Mouse (Mus musculus) hindbrain, embryonic 11.5 days (tissue): ENCODE data around the gene Dstn. TPM values are rescaled to one million over a fixed set of nuclear protein-coding genes. Genes with fewer than 3 reads are reported as not detected.

Experiments
- ATAC-seq: fragments of 200-750 bp; cut with Nextera tagmentation; 2 replicates; pipeline ENCODE4 v1.8.0; 2017; ENCODE audit warnings: mild to moderate bottlenecking, moderate TSS enrichment, moderate library complexity; ENCODE audit not compliant: low FRiP score
- DNase-seq: peaks from one replicate; pipeline ENCODE4 v3.0.0-alpha.2; 2015; ENCODE audit warnings: low spot score
- H3K27ac ChIP-seq: fragments of 300-500 bp; sonication (generic); 2 replicates; pipeline ENCODE4 v1.5.1; 2014; ENCODE audit warnings: mild to moderate bottlenecking, low read depth, low read length
- H3K27me3 ChIP-seq: fragments of 300-500 bp; sonication (generic); 2 replicates; pipeline ENCODE4 v1.6.1; 2014; ENCODE audit warnings: mild to moderate bottlenecking, low read length, moderate library complexity, mixed read lengths; ENCODE audit not compliant: control insufficient read depth, insufficient read depth
- H3K36me3 ChIP-seq: fragments of 300-500 bp; sonication (generic); 2 replicates; pipeline ENCODE4 v1.6.1; 2014; ENCODE audit warnings: mild to moderate bottlenecking, low read length, moderate library complexity, mixed read lengths; ENCODE audit not compliant: control insufficient read depth, insufficient read depth
- H3K4me1 ChIP-seq: fragments of 300-500 bp; sonication (generic); replicated peaks from 2 replicates; pipeline ENCODE4 v1.6.1; 2014; ENCODE audit warnings: low read length, mixed read lengths; ENCODE audit not compliant: control insufficient read depth, insufficient read depth
- H3K4me2 ChIP-seq: fragments of 300-500 bp; sonication (generic); replicated peaks from 2 replicates; pipeline ENCODE4 v1.6.1; 2014; ENCODE audit warnings: mild to moderate bottlenecking, low read depth, low read length
- H3K4me3 ChIP-seq: fragments of 300-500 bp; sonication (generic); 2 replicates; pipeline ENCODE4 v1.5.1; 2014; ENCODE audit warnings: low read depth, low read length
- H3K9ac ChIP-seq: fragments of 300-500 bp; sonication (generic); 2 replicates; pipeline ENCODE4 v1.6.1; 2014; ENCODE audit warnings: low read depth, low read length
- H3K9me3 ChIP-seq: fragments of 300-500 bp; sonication (generic); 2 replicates; pipeline ENCODE4 v1.6.1; 2016; ENCODE audit warnings: low read length; ENCODE audit not compliant: control insufficient read depth
- WGBS: fragments of 180-500 bp; shearing (Covaris S2); extraction: QIAGEN DNeasy Blood & Tissue Kit; methylation state at CpG from one replicate; pipeline ENCODE4 v1.1.7; 2014; 5-methylcytosine and 5-hydroxymethylcytosine counted together
- polyA plus RNA-seq: library from polyadenylated mRNA; unstranded; fragments of >200 nt; fragmentation: Nextera tagmentation; extraction: Ambion mirVana; gene quantifications from 2 replicates; pipeline ENCODE4 v1.2.1, GENCODE M21; 2014

Gene Dstn
- polyA plus RNA-seq, 1 experiment from 2014 or later, result 440 TPM

DNA sequence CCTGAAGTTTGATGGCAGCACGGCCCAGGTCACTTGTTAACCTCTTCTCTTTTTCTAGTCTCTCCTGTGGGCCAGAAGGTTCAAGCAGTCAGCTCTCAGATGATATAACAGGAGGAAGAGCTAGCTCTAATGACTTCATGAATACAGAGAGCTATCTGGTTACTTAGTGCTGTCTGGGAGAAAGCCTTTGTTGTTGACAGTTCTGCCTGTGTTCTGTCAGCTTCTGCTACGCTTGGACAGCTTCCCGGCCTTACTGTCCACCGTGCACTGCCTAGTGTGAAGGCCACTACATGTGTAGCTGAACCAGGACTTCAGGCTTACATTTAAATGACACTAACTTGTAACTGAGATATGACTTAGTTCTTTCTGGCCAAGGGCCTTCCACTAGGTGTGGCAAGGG, 33.3 kb downstream of the Dstn start:
- Histone ChIP-seq H3K4me2 (no peak overlapping the region), H3K27ac (no peak overlapping the region), H3K36me3 (peaks cover 5% of the 10 kb centered on the region; the same call in 1 of the 2 replicates), H3K27me3 (no peaks in the 10 kb centered on the region), H3K9ac (no peak overlapping the region), H3K4me1 (no peaks in the 10 kb centered on the region), H3K4me3 (no peak overlapping the region), H3K9me3 (no peaks in the 10 kb centered on the region)
- ATAC-seq (no peak), DNase-seq (no peak)
- 94% methylated on average over 4 of the region's 4 CpGs for WGBS

DNA sequence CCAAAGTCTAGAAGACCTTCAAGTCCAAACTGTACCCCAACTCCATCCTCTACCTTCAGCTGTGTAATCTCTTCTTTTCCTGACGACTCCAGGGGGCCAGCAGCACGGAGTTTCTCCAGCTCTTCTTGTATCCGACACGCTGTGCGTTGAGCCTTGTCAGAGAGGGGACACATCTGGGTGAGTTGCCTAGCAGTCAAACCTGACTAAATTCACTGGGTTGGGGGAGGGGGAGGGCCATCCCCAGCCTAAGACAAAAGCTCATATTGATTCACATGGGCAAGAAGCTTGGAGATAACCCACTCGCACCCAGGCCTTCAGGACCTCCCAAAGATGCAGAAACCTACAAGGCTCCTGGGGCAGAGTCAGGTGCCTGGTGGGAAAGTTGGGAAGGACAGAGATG, 34.1 kb downstream of the Dstn start:
- Histone ChIP-seq H3K9ac (no peak overlapping the region), H3K27ac (no peak overlapping the region), H3K4me1 (no peaks in the 10 kb centered on the region), H3K9me3 (no peaks in the 10 kb centered on the region), H3K4me2 (no peak overlapping the region), H3K4me3 (no peak overlapping the region), H3K27me3 (no peaks in the 10 kb centered on the region), H3K36me3 (peaks cover 5% of the 10 kb centered on the region; the same call in 1 of the 2 replicates)
- DNase-seq (no peak), ATAC-seq (no peak)
- WGBS, result 91% methylated on average over 6 of the region's 6 CpGs

DNA sequence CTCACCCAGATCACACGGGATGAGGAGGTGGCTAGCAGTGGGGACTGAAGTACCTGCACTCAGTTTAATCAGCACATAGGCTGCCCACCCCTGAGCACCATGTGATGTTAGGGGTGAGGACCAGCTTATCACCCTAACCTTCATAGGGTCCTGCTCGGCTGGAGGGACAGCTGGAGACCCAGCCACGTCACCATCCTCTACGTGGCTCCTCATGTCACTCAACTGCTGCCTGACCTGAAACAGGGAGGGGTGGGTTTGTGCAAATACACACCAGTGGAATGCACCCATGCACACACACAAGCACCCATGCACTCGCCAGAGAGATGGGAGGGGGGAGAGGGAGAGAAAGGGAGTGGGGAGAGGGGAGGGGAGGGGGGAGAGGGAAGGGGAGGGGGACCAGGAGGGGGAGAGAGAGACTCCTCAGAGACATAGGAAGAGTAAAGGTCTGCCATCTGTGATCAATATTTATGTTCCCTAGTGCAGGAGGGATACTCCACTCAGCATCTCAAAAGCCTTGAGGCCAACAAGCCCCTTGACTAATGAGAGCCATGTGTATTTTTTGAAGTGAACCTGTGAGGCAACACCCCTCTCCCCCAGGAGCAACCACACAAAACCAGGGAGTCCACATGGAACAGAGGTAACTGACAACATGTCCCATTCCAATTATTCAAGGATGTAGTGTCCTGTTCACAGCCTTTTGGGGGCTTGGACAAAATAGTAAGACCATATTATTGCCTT, 35.3 kb downstream of the Dstn start:
- 91% methylated on average over 4 of the region's 5 CpGs for WGBS
- ATAC-seq, result no peak
- no peaks in the 10 kb centered on the region for H3K4me1 ChIP-seq
- H3K4me2 ChIP-seq, result no peak overlapping the region
- no peak overlapping the region for H3K4me3 ChIP-seq
- DNase-seq, result no peak
- peaks cover 3% of the 10 kb centered on the region; the same call in 1 of the 2 replicates for H3K36me3 ChIP-seq
- H3K9me3 ChIP-seq, result no peaks in the 10 kb centered on the region
- H3K9ac ChIP-seq, result no peak overlapping the region
- H3K27me3 ChIP-seq, result no peaks in the 10 kb centered on the region
- no peak overlapping the region for H3K27ac ChIP-seq

DNA sequence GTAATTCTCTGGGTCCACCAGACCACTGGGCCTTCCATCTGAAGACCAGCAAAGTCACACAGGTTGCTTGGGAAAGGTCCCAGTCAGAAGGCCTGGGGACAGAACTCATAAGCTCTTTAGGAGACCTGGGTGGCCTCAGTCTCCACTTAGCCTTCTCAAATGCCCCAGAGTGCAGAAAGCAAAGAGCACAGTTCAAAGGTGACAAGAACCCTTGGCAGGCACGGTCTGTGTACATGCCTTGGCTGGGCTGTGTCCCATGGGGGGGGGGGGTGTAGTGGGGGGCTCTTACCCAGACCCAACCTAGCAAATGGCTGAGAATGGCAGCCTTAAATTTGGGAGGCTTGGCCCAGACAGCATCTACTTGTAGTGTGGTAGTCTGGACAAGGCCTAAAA, 35.9 kb downstream of the Dstn start:
- no peak for ATAC-seq
- H3K36me3 ChIP-seq, result peaks cover 3% of the 10 kb centered on the region; the same call in 1 of the 2 replicates

DNA sequence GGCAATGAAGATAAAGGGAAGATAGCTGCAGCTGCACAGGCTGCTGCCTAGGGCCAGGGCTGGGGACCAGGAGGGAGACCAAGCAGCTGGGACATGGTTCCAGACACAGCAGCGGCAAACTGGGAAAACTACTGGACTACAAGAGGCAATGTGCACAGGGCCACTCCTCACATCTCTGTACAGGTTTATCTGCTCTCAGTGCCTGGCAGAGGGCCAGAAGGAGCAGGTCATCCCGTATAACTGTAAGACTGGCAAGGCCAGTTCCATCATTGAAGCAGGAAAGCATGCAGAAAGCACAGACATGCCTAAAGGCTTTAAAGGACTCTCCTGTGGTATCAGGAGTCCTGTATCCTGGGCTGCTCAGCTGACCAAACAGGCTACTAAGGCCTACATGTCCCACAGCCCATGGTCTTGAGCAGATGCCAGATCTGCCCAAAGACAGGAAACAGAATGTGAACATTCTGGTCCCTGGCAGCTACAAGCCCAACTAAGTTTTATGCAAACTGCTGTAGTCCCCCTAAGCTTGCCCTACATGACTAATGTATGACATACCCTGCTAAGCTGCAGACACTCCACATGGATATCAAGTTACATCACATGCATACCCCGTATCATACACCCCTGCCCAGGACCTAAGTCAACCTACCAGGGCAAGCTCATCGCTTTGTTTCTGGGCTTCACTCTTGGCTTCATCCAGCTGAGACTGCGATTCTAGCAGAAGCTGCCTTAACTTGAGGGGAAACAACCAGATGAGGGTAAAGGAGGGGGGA, 36.6 kb downstream of the Dstn start:
- no peak overlapping the region for H3K27ac ChIP-seq
- ATAC-seq (no peak), DNase-seq (no peak)
- H3K9me3 ChIP-seq, result no peaks in the 10 kb centered on the region
- H3K36me3 ChIP-seq, result peaks cover 3% of the 10 kb centered on the region; the same call in 1 of the 2 replicates
- no peak overlapping the region for H3K4me2 ChIP-seq
- no peaks in the 10 kb centered on the region for H3K27me3 ChIP-seq
- no peak overlapping the region for H3K9ac ChIP-seq
- H3K4me3 ChIP-seq, result no peak overlapping the region
- H3K4me1 ChIP-seq, result no peaks in the 10 kb centered on the region
- 88% methylated on average over 5 of the region's 5 CpGs for WGBS

More for the DNA sequence above, 35.9 kb downstream of the Dstn start:
- 70% methylated on average over 1 of the region's 1 CpGs for WGBS
- Histone ChIP-seq H3K9me3 (no peaks in the 10 kb centered on the region), H3K4me3 (no peak overlapping the region), H3K9ac (no peak overlapping the region), H3K27ac (no peak overlapping the region), H3K27me3 (no peaks in the 10 kb centered on the region), H3K4me2 (no peak overlapping the region), H3K4me1 (no peaks in the 10 kb centered on the region)
- no peak for DNase-seq

DNA sequence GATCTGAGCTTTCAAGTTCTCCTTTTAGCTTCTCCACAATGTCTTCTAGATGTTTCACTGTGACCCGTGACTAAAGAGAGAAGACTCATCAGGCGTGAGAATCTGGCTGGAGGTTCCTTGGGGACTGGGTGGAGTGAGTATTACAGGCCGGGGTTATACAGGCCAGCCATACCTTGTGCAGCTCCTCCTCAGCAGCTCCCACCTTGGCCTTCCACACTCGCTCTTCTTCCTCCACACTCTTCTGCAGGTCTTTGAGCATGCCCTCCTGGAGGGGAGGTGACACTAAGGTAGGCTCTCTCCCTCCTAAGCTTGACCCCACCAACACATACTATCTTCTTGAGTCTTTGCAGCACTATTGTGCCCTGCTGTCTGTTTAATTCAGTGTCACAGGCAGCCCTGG, 38.8 kb downstream of the Dstn start:
- no peak overlapping the region for H3K4me3 ChIP-seq
- H3K9ac ChIP-seq, result no peak overlapping the region
- DNase-seq (no peak), ATAC-seq (no peak)
- H3K27me3 ChIP-seq, result no peaks in the 10 kb centered on the region
- H3K27ac ChIP-seq, result no peak overlapping the region
- H3K4me2 ChIP-seq, result no peak overlapping the region
- 85% methylated on average over 4 of the region's 4 CpGs for WGBS
- no peaks in the 10 kb centered on the region for H3K9me3 ChIP-seq
- no peaks in the 10 kb centered on the region for H3K4me1 ChIP-seq
- peaks cover 3% of the 10 kb centered on the region; the same call in 1 of the 2 replicates for H3K36me3 ChIP-seq

DNA sequence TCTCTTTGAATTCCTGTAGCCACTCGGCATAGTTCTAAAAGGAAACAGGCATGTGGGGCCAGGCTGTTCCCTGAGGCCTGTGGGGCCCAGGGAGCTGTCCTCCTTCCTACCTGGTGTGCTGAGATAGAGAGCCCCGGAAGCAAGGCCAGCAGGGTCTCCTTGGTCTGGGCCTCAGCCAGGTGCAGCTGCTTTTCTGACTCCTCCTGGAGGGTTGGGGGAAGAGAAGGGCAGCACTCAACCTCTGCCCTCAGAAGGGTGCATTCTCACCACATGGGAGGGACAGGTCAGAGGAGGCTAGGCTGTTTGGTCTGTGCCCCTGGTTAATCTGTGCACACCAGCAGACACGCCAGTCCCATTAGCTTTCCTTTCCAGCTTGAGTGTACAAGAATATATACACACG, 39.9 kb downstream of the Dstn start:
- Histone ChIP-seq H3K4me2 (no peak overlapping the region), H3K9me3 (no peaks in the 10 kb centered on the region), H3K27ac (no peak overlapping the region), H3K4me3 (no peak overlapping the region), H3K36me3 (peaks cover 2% of the 10 kb centered on the region; the same call in 1 of the 2 replicates), H3K9ac (no peak overlapping the region), H3K4me1 (no peaks in the 10 kb centered on the region), H3K27me3 (no peaks in the 10 kb centered on the region)
- WGBS, result 83% methylated on average over 4 of the region's 4 CpGs
- no peak for ATAC-seq
- no peak for DNase-seq

DNA sequence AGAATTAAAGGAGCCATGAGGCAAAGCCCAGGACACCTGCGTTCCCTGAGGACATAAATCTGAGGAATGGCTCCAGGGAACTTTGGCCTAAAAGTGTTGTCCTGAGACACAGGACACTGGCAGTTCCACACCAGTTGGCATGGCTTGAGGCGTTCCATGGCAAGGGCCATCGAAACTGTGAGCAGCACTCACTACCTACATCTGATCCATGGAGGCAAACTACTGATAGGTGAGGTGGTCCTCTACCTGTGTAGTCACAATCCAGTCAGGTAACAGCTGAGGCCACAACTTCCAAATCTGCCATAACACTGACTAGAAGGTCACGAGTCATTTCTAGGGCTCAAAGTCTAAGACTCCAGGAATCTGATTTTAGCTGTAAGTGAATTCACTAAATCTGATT, 40.6 kb downstream of the Dstn start:
- ATAC-seq (no peak), DNase-seq (no peak)
- no peak overlapping the region for H3K9ac ChIP-seq
- 97% methylated on average over 4 of the region's 4 CpGs for WGBS
- no peak overlapping the region for H3K4me2 ChIP-seq
- no peaks in the 10 kb centered on the region for H3K9me3 ChIP-seq
- H3K4me1 ChIP-seq, result no peaks in the 10 kb centered on the region
- H3K36me3 ChIP-seq, result 0 out of 2 replicates have a peak, but pooled peaks cover under 1% of the 10 kb centered on the region
- H3K27ac ChIP-seq, result no peak overlapping the region
- no peaks in the 10 kb centered on the region for H3K27me3 ChIP-seq
- H3K4me3 ChIP-seq, result no peak overlapping the region
